Mouse (Mus musculus): Measurements from ENCODE around the gene Fsip1.

GRCm38 (mm10) chr2:118230544-118230943, 26.2 kb downstream of the Fsip1 start:
- TF ChIP-seq CTCF (IDR thresholded peaks at IDR 0.05; ENCODE audit: control insufficient read depth, insufficient read depth, insufficient replicate concordance, low read depth, low read length), result no peak
- TF ChIP-seq POLR2A (IDR thresholded peaks at IDR 0.05; ENCODE audit: control insufficient read depth, low read depth, low read length), result no peak

Measured in testis, adult 2 months (tissue).